Mouse (Mus musculus): ENCODE data around the gene Bbs9. TPM values are rescaled to one million over a fixed set of nuclear protein-coding genes. Genes with fewer than 3 reads are reported as not detected.

Bbs9 gene
- total and polyA plus RNA-seq, 3 experiments = 6.9 to 9.1 (median 7.8) TPM

GRCm38 (mm10) chr9:22428028-22428665, 47.4 kb upstream of the Bbs9 start:
- dilution Hi-C loops (cut with MboI; ENCODE audit: extremely low pct_ligation_motif_present, extremely low pct_unique_long_range_greater_than_20kb, low sequenced_read_pairs) = no loop called here
- no peak overlapping the region for H3K27ac ChIP-seq (ENCODE audit: insufficient read depth, low read depth)
- H3K36me3 ChIP-seq (replicated peaks in 1 of 2; ENCODE audit: control insufficient read depth in 1 of 2, insufficient read depth in 1 of 2, low read length in 1 of 2) = no peaks in the 10 kb centered on the region
- no peak for DNase-seq (ENCODE audit: extremely low read depth)
- no peaks in the 10 kb centered on the region for H3K9me3 ChIP-seq (replicated peaks; ENCODE audit: low read length)
- H3K9ac ChIP-seq (ENCODE audit: insufficient read depth, low read depth) = no peak overlapping the region
- TF ChIP-seq ZKSCAN1 (IDR thresholded peaks at IDR 0.05; ENCODE audit: borderline replicate concordance, low read depth, low read length) (no peak), EP300 (IDR thresholded peaks at IDR 0.05; ENCODE audit: low read length) (no peak), CHD1 (IDR thresholded peaks at IDR 0.05; ENCODE audit: low read depth, low read length) (no peak), MEF2A (IDR thresholded peaks at IDR 0.05; ENCODE audit: borderline replicate concordance, low read depth, low read length) (no peak), POLR2A (IDR thresholded peaks at IDR 0.05; ENCODE audit: low read depth, low read length) (no peak)
- H3K79me2 ChIP-seq (replicated peaks; ENCODE audit: control insufficient read depth, extremely low read depth, insufficient read depth, poor library complexity, severe bottlenecking) = no peaks in the 10 kb centered on the region
- no peak overlapping the region for H3K4me2 ChIP-seq (ENCODE audit: insufficient read depth, low read depth, poor library complexity, severe bottlenecking)
- H3K4me1 ChIP-seq (ENCODE audit: control insufficient read depth in 1 of 2, insufficient read depth in 2 of 2) = peaks cover 0 to 23% of the 10 kb centered on the region in 2 experiments; a peak in 2 of 4 replicates
- no peak overlapping the region for H3K4me3 ChIP-seq (replicated peaks in 1 of 3; ENCODE audit: low read depth in 2 of 3, low read length in 2 of 3, poor library complexity in 1 of 3)
- in situ Hi-C loops (cut with MboI; ENCODE audit: low pct_ligation_motif_present, low pct_unique_long_range_greater_than_20kb, low sequenced_read_pairs) = no loop called here
- H3K27me3 ChIP-seq (replicated peaks) = no peaks in the 10 kb centered on the region

- no peaks in the 10 kb centered on the region for H3K9me3 ChIP-seq (replicated peaks; ENCODE audit: low read length)
- peaks cover 0 to 23% of the 10 kb centered on the region in 2 experiments; a peak in 2 of 4 replicates for H3K4me1 ChIP-seq (ENCODE audit: control insufficient read depth in 1 of 2, insufficient read depth in 2 of 2)
- no peaks in the 10 kb centered on the region for H3K79me2 ChIP-seq (replicated peaks; ENCODE audit: control insufficient read depth, extremely low read depth, insufficient read depth, poor library complexity, severe bottlenecking)
- no peak overlapping the region for H3K9ac ChIP-seq (ENCODE audit: insufficient read depth, low read depth)
- TF ChIP-seq GABPA (IDR thresholded peaks at IDR 0.05; ENCODE audit: insufficient replicate concordance, low read depth, low read length) = no peak
- TF ChIP-seq ZC3H11A (IDR thresholded peaks at IDR 0.05; ENCODE audit: low read depth, low read length) = no peak
- TF ChIP-seq BHLHE40 (IDR thresholded peaks at IDR 0.05; ENCODE audit: low read depth, low read length) = no peak
- H3K4me3 ChIP-seq (replicated peaks in 1 of 3; ENCODE audit: low read depth in 2 of 3, low read length in 2 of 3, poor library complexity in 1 of 3) = no peak overlapping the region
- DNase-seq (ENCODE audit: extremely low read depth) = no peak
- no peak overlapping the region for H3K27ac ChIP-seq (ENCODE audit: insufficient read depth, low read depth)
- H3K36me3 ChIP-seq (replicated peaks in 1 of 2; ENCODE audit: control insufficient read depth in 1 of 2, insufficient read depth in 1 of 2, low read length in 1 of 2) = no peaks in the 10 kb centered on the region
- H3K4me2 ChIP-seq (ENCODE audit: insufficient read depth, low read depth, poor library complexity, severe bottlenecking) = no peak overlapping the region
- in situ Hi-C loops (cut with MboI; ENCODE audit: low pct_ligation_motif_present, low pct_unique_long_range_greater_than_20kb, low sequenced_read_pairs) = no loop called here
- dilution Hi-C loops (cut with MboI; ENCODE audit: extremely low pct_ligation_motif_present, extremely low pct_unique_long_range_greater_than_20kb, low sequenced_read_pairs) = no loop called here
- no peaks in the 10 kb centered on the region for H3K27me3 ChIP-seq (replicated peaks)
These were observed 46.7 kb upstream of the Bbs9 start for GRCm38 (mm10) chr9:22428666-22429410.

- no peaks in the 10 kb centered on the region for H3K79me2 ChIP-seq (replicated peaks; ENCODE audit: control insufficient read depth, extremely low read depth, insufficient read depth, poor library complexity, severe bottlenecking)
- H3K27ac ChIP-seq (ENCODE audit: insufficient read depth, low read depth) = no peak overlapping the region
- H3K9ac ChIP-seq (ENCODE audit: insufficient read depth, low read depth) = 0 out of 2 replicates have a peak overlapping the region, but pooled peaks have one; percentile 0
- peak; percentile 22 for DNase-seq (ENCODE audit: extremely low read depth)
- H3K36me3 ChIP-seq (replicated peaks in 1 of 2; ENCODE audit: control insufficient read depth in 1 of 2, insufficient read depth in 1 of 2, low read length in 1 of 2) = no peaks in the 10 kb centered on the region
- peak; percentile 28; the same call in 1 of the 2 replicates for TF ChIP-seq ELF1 (IDR thresholded peaks at IDR 0.05; ENCODE audit: low read depth, low read length)
- no peak for TF ChIP-seq ZNF384 (IDR thresholded peaks at IDR 0.05; ENCODE audit: low read depth, low read length)
- no peak for TF ChIP-seq IRF4 (IDR thresholded peaks at IDR 0.05; ENCODE audit: low read depth, low read length)
- dilution Hi-C loops (cut with MboI; ENCODE audit: extremely low pct_ligation_motif_present, extremely low pct_unique_long_range_greater_than_20kb, low sequenced_read_pairs) = no loop called here
- H3K4me1 ChIP-seq (ENCODE audit: control insufficient read depth in 1 of 2, insufficient read depth in 2 of 2) = peaks cover 0 to 23% of the 10 kb centered on the region in 2 experiments; a peak in 2 of 4 replicates
- H3K9me3 ChIP-seq (replicated peaks; ENCODE audit: low read length) = no peaks in the 10 kb centered on the region
- no peaks in the 10 kb centered on the region for H3K27me3 ChIP-seq (replicated peaks)
- H3K4me2 ChIP-seq (ENCODE audit: insufficient read depth, low read depth, poor library complexity, severe bottlenecking) = peak overlapping the region; percentile 59; the same call in 1 of the 2 replicates
- in situ Hi-C loops (cut with MboI; ENCODE audit: low pct_ligation_motif_present, low pct_unique_long_range_greater_than_20kb, low sequenced_read_pairs) = no loop called here
- peak overlapping the region in 2 of 3 experiments; percentile 5 to 41 for H3K4me3 ChIP-seq (replicated peaks in 1 of 3; ENCODE audit: low read depth in 2 of 3, low read length in 2 of 3, poor library complexity in 1 of 3)
These were observed 45.8 kb upstream of the Bbs9 start for GRCm38 (mm10) chr9:22429533-22430241.
